Mouse (Mus musculus) adrenal gland, adult 18-20 months (tissue): Measurements from ENCODE around the gene Atg4c. TPM values are rescaled to one million over a fixed set of nuclear protein-coding genes. Genes with fewer than 3 reads are reported as not detected.

ENCODE experiments used
- DNase-seq, 2 experiments: peaks; one replicate each; pipeline ENCODE4 v3.0.0; 2021 to 2022; ENCODE audit warnings: low spot score in 2 of 2
- total RNA-seq, 2 experiments: library from RNA; stranded (reverse); gene quantifications; 1 replicate in 1 of 2; 2 replicates in 1 of 2; pipeline ENCODE4 v1.2.3; 2021

The Atg4c gene
- total RNA-seq, 2 experiments from 2014 or later: 9.6 to 14.3 TPM

GRCm38 (mm10) chr4:99184678-99185077, 9.1 kb upstream of the Atg4c start:
- no peak for DNase-seq

- no peak for DNase-seq
Observed at GRCm38 (mm10) chr4:99185305-99185704, 8.4 kb upstream of the Atg4c start.

GRCm38 (mm10) chr4:99186412-99187125, 7.2 kb upstream of the Atg4c start:
- DNase-seq: no peak

- no peak for DNase-seq
Observed at GRCm38 (mm10) chr4:99192640-99193039, 1.1 kb upstream of the Atg4c start.

- DNase-seq: no peak
Observed at GRCm38 (mm10) chr4:99193214-99193613, 520 bp upstream of the Atg4c start.

GRCm38 (mm10) chr4:99194826-99195225, 1.1 kb downstream of the Atg4c start:
- DNase-seq: no peak

- DNase-seq: no peak
Observed at GRCm38 (mm10) chr4:99198721-99199120, 5.0 kb downstream of the Atg4c start.

GRCm38 (mm10) chr4:99199757-99200251, 6.1 kb downstream of the Atg4c start:
- DNase-seq: no peak

- DNase-seq: no peak
Observed at GRCm38 (mm10) chr4:99200383-99201136, 6.8 kb downstream of the Atg4c start.

- no peak for DNase-seq
Observed at GRCm38 (mm10) chr4:99205773-99206172, 12.0 kb downstream of the Atg4c start.

- no peak for DNase-seq
Observed at GRCm38 (mm10) chr4:99206356-99206755, 12.6 kb downstream of the Atg4c start.

- DNase-seq: no peak
Observed at GRCm38 (mm10) chr4:99210087-99210486, 16.4 kb downstream of the Atg4c start.

GRCm38 (mm10) chr4:99211606-99212005, 17.9 kb downstream of the Atg4c start:
- no peak for DNase-seq

- no peak for DNase-seq
Observed at GRCm38 (mm10) chr4:99213123-99213522, 19.4 kb downstream of the Atg4c start.

GRCm38 (mm10) chr4:99222221-99222620, 28.5 kb downstream of the Atg4c start:
- no peak for DNase-seq

GRCm38 (mm10) chr4:99224790-99225189, 31.1 kb downstream of the Atg4c start:
- DNase-seq: no peak

GRCm38 (mm10) chr4:99227226-99227625, 33.5 kb downstream of the Atg4c start:
- no peak for DNase-seq

GRCm38 (mm10) chr4:99229371-99229770, 35.6 kb downstream of the Atg4c start:
- DNase-seq: no peak

GRCm38 (mm10) chr4:99235203-99235856, 41.6 kb downstream of the Atg4c start:
- DNase-seq: no peak

GRCm38 (mm10) chr4:99238305-99238704, 44.6 kb downstream of the Atg4c start:
- DNase-seq: no peak

- no peak for DNase-seq
Observed at GRCm38 (mm10) chr4:99241674-99242073, 47.9 kb downstream of the Atg4c start.

- DNase-seq: no peak
Observed at GRCm38 (mm10) chr4:99249358-99249757, 55.6 kb downstream of the Atg4c start.
